Mouse (Mus musculus) liver, postnatal 0 days (tissue): ENCODE data around the gene Dmc1. TPM values are rescaled to one million over a fixed set of nuclear protein-coding genes. Genes with fewer than 3 reads are reported as not detected.

Experiments
- ATAC-seq: fragments of 200-750 bp; cut with Nextera tagmentation; 2 replicates; pipeline ENCODE4 v1.8.0; 2017; ENCODE audit warnings: mild to moderate bottlenecking, moderate library complexity
- DNase-seq: peaks from one replicate; pipeline ENCODE4 v3.0.0-alpha.2; 2016
- H3K27ac ChIP-seq: fragments of 300-500 bp; sonication (generic); 2 replicates; pipeline ENCODE4 v1.5.1; 2014; ENCODE audit warnings: antibody characterized with exemption, moderate library complexity, mild to moderate bottlenecking, low read depth
- H3K27me3 ChIP-seq: fragments of 300-500 bp; sonication (generic); 2 replicates; pipeline ENCODE4 v1.6.1; 2014; ENCODE audit warnings: low read length, control low read depth, mixed read lengths; ENCODE audit not compliant: insufficient read depth
- H3K36me3 ChIP-seq: fragments of 300-500 bp; sonication (generic); replicated peaks from 2 replicates; pipeline ENCODE4 v1.6.1; 2014; ENCODE audit warnings: mild to moderate bottlenecking, control low read depth, low read length, moderate library complexity, mixed read lengths; ENCODE audit not compliant: insufficient read depth
- H3K4me1 ChIP-seq: fragments of 300-500 bp; sonication (generic); 2 replicates; pipeline ENCODE4 v1.6.1; 2014; ENCODE audit warnings: antibody characterized with exemption, mild to moderate bottlenecking, control low read depth; ENCODE audit not compliant: insufficient read depth
- H3K4me2 ChIP-seq: fragments of 300-500 bp; sonication (generic); 2 replicates; pipeline ENCODE4 v1.6.1; 2014; ENCODE audit warnings: low read depth, mild to moderate bottlenecking, low read length, moderate library complexity, mixed read lengths
- H3K4me3 ChIP-seq: fragments of 300-500 bp; sonication (generic); 2 replicates; pipeline ENCODE4 v1.5.1; 2014; ENCODE audit warnings: low read depth, low read length
- H3K9ac ChIP-seq: fragments of 300-500 bp; sonication (generic); replicated peaks from 2 replicates; pipeline ENCODE4 v1.6.1; 2014; ENCODE audit warnings: mild to moderate bottlenecking, moderate library complexity
- H3K9me3 ChIP-seq: fragments of 300-500 bp; sonication (generic); 2 replicates; pipeline ENCODE4 v1.6.1; 2016; ENCODE audit warnings: mild to moderate bottlenecking, control low read depth, low read length, mixed read lengths
- CTCF ChIP-seq: sonication (generic); IDR thresholded peaks from 2 replicates; pipeline ENCODE4 v1.5.1; 2016; ENCODE audit warnings: antibody characterized with exemption, low read depth
- EP300 ChIP-seq: IDR thresholded peaks from 2 replicates; pipeline ENCODE4 v1.6.1; 2016; ENCODE audit warnings: antibody characterized with exemption, low read depth, mild to moderate bottlenecking
- WGBS: fragments of 180-500 bp; shearing (Covaris S2); extraction: QIAGEN DNeasy Blood & Tissue Kit; methylation state at CpG from one replicate; pipeline ENCODE4 v1.1.7; 2014; ENCODE audit not compliant: insufficient replicate concordance; 5-methylcytosine and 5-hydroxymethylcytosine counted together
- polyA plus RNA-seq: library from polyadenylated mRNA; unstranded; fragments of >200 nt; fragmentation: Nextera tagmentation; extraction: Ambion mirVana; gene quantifications from 2 replicates; pipeline ENCODE4 v1.2.1, GENCODE M21; 2015

Gene Dmc1
- polyA plus RNA-seq, 1 experiment from 2014 or later, result 0.25 TPM

DNA sequence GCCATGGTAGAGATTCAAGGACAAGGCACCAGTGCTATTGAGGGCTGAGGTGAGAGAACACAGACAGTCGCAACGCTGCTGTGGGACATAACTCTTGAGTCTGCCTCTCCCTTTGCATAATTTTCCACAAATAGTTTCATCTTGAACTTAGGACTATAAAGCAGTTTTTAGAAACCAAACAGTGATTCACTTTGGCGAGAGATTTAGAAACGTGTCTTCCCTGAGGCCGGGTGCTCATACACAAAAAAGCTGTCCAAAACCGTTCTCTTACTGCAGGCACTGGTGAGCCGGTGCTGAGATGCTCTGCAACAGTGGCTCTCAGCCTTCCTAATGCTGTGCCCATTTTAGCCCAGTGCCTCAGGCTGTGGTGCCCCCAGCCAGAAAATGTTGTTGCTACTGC, 3.3 kb upstream of the Dmc1 start:
- no peak overlapping the region for H3K9ac ChIP-seq
- DNase-seq, result no peak
- H3K4me1 ChIP-seq, result peaks cover 7% of the 10 kb centered on the region
- no peak for ATAC-seq
- H3K27me3 ChIP-seq, result peaks cover 13% of the 10 kb centered on the region
- no peak overlapping the region for H3K4me2 ChIP-seq
- no peak overlapping the region for H3K27ac ChIP-seq
- H3K9me3 ChIP-seq, result no peaks in the 10 kb centered on the region
- 70% methylated on average over 7 of the region's 7 CpGs for WGBS
- H3K4me3 ChIP-seq, result no peak overlapping the region
- H3K36me3 ChIP-seq, result no peaks in the 10 kb centered on the region
- TF ChIP-seq CTCF (no peak), EP300 (no peak)

DNA sequence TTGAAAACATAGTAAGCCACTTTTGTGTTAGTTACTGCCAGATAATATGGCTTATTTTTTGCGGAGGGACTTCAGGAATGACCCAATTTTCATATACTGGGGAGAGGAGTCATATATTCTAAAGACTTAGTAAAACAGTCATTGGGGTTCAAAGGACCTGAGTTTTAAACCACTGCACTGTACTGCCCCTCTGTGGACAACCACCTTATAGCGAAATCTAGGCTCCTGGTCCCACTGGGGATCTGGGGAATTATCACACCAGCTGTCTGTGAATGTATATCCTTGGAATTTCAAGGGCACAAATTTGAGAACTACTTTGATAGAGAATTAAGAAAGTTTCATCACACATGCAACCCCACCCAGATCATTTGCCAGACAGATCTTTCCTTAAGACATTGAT, 2.8 kb upstream of the Dmc1 start:
- Histone ChIP-seq H3K9ac (no peak overlapping the region), H3K9me3 (no peaks in the 10 kb centered on the region), H3K27me3 (peaks cover 13% of the 10 kb centered on the region), H3K36me3 (no peaks in the 10 kb centered on the region), H3K4me1 (peaks cover 7% of the 10 kb centered on the region), H3K4me2 (no peak overlapping the region), H3K4me3 (no peak overlapping the region), H3K27ac (no peak overlapping the region)
- no peak for ATAC-seq
- TF ChIP-seq CTCF (peak; percentile 46), EP300 (no peak)
- DNase-seq, result no peak
- WGBS, result 42% methylated on average over 2 of the region's 2 CpGs

DNA sequence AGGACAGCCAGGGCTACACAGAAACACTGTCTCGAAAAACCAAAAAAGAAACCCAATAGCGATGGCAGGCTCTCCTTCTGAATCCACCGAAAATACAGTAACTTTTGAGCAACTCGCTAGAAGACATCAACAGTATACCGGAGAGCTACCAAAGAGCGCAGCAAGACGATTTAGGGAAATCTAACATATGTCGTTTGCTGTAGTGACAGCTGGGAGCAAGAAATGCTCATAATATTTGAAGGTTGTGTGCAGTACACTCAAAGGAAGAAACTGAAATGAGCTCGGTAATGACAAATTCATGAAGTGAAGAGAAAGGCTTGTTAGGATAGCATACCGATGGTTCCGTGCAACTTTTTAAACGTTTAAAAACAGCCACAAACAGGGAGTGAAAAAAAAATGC, 1.3 kb upstream of the Dmc1 start:
- Histone ChIP-seq H3K4me2 (no peak overlapping the region), H3K4me3 (no peak overlapping the region), H3K4me1 (peaks cover 7% of the 10 kb centered on the region), H3K9ac (no peak overlapping the region), H3K9me3 (no peaks in the 10 kb centered on the region), H3K36me3 (no peaks in the 10 kb centered on the region), H3K27me3 (peaks cover 13% of the 10 kb centered on the region), H3K27ac (no peak overlapping the region)
- no peak for DNase-seq
- WGBS, result 82% methylated on average over 12 of the region's 12 CpGs
- no peak for ATAC-seq
- TF ChIP-seq CTCF (no peak), EP300 (no peak)

DNA sequence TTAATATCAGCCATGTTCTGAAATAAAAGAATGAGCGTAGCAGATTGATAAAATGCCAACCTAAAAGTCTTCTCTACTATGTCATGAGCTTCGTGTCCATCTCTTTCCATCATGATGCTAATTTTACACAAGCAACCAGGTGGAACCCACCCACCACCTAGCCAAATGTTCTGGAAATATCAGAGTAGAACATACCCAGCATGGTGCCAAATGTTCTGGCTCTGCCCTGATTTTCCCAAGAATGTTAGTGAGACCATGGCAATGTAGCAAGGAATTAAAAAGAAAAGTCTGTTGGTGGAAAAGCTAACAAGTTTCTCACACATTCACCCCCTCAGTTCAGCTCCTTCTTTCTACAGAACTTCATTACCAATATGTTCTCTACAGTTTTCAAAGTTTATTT, 4.7 kb downstream of the Dmc1 start:
- H3K27me3 ChIP-seq, result peaks cover 12% of the 10 kb centered on the region
- no peak overlapping the region for H3K27ac ChIP-seq
- TF ChIP-seq CTCF (no peak), EP300 (no peak)
- 71% methylated on average over 2 of the region's 2 CpGs for WGBS
- ATAC-seq, result no peak
- DNase-seq, result no peak
- no peak overlapping the region for H3K4me2 ChIP-seq
- H3K4me1 ChIP-seq, result peaks cover 6% of the 10 kb centered on the region
- no peak overlapping the region for H3K4me3 ChIP-seq
- no peaks in the 10 kb centered on the region for H3K36me3 ChIP-seq
- H3K9ac ChIP-seq, result no peak overlapping the region
- no peaks in the 10 kb centered on the region for H3K9me3 ChIP-seq

DNA sequence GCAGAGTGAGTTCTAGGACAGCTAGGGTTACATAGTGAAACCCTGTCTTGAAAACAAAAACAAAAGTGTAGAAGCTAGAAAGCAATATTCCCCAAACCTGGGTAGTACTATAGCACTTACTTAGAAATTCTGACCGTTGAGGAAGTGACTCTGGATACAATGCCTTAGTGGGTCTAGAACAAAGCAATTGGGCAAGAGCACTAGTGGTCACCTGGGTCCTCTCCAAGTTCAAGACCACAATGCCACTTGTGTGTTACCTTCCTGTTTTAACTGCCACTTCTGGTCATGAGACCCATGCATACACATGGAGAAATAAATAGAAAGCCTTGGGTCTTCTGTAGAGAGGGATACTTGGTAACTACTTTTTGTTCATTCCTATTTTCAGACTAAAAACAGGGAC, 6.2 kb downstream of the Dmc1 start:
- Histone ChIP-seq H3K4me3 (no peak overlapping the region), H3K4me2 (no peak overlapping the region), H3K9me3 (no peaks in the 10 kb centered on the region), H3K9ac (no peak overlapping the region), H3K36me3 (no peaks in the 10 kb centered on the region), H3K27me3 (no peaks in the 10 kb centered on the region), H3K4me1 (no peaks in the 10 kb centered on the region), H3K27ac (no peak overlapping the region)
- no peak for ATAC-seq
- TF ChIP-seq EP300 (no peak), CTCF (no peak)
- no peak for DNase-seq
- 69% methylated on average over 1 of the region's 1 CpGs for WGBS

DNA sequence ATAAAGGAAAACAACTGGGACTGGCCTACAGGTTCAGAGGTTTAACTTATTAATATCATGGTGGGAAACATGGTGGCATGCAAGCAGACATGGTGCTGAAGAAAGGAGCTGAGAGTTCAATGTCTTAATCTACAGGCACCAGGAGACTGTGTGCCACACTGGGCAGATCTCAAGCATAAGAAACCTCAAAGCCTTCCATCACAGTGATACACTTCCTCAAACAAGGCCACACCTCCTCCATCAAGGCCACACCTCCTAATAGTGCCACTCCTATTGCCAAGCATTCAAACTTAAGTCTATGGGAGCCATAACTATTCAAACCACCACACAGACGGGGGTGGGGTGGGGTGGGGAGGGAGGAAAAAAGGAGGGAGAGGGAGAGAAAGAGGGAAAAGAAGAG, 23.3 kb downstream of the Dmc1 start:
- H3K4me3 ChIP-seq, result no peak overlapping the region
- TF ChIP-seq EP300 (no peak), CTCF (no peak)
- no peak overlapping the region for H3K4me2 ChIP-seq
- no peaks in the 10 kb centered on the region for H3K36me3 ChIP-seq
- WGBS, result 59% methylated on average over 1 of the region's 1 CpGs
- no peak overlapping the region for H3K27ac ChIP-seq
- no peaks in the 10 kb centered on the region for H3K27me3 ChIP-seq
- H3K4me1 ChIP-seq, result no peaks in the 10 kb centered on the region
- H3K9me3 ChIP-seq, result no peaks in the 10 kb centered on the region
- no peak for DNase-seq
- no peak for ATAC-seq
- no peak overlapping the region for H3K9ac ChIP-seq

DNA sequence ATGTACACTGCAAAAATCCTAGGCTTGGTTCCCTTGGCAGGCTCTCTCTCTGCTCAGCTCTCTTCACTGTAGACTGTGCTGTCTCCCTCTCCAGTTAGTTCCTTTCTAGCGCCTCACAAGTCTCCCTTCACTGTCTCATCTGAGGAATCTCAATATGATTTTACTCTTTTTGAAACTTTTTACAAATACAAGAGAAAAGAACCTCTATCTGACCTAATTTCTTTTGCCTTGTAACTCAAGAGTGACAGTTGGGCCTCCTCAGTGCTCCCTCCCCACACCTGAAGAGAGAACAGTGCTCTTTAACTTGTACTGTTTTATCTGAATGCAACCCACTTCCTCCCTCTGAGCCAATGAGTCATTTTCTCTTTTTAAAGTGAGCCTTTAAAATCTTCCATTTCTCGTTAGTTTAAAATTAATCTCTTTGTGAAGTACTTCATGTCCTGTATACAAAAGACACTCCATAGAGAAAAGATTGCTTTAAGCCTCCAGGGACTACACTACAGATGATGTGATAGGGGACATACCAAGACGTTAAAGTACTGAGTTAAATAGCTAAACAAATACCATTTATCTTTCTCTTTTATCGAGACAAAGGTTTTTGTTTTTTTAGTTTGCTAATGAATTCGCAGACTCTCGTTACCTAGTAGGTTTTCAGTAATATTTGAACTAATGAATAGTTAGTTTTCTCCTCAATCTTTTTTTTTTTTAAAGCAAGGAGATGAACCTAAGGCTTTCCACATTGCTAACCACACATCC, 27.1 kb downstream of the Dmc1 start:
- H3K9ac ChIP-seq, result no peak overlapping the region
- DNase-seq, result no peak
- ATAC-seq, result no peak
- no peak overlapping the region for H3K4me3 ChIP-seq
- H3K9me3 ChIP-seq, result no peaks in the 10 kb centered on the region
- H3K4me2 ChIP-seq, result no peak overlapping the region
- no peaks in the 10 kb centered on the region for H3K36me3 ChIP-seq
- no peaks in the 10 kb centered on the region for H3K4me1 ChIP-seq
- H3K27me3 ChIP-seq, result no peaks in the 10 kb centered on the region
- H3K27ac ChIP-seq, result no peak overlapping the region
- TF ChIP-seq CTCF (no peak), EP300 (no peak)
- 47% methylated on average over 6 of the region's 6 CpGs for WGBS
